Mouse (Mus musculus) neural tube, embryonic 15.5 days (tissue): ENCODE results near the gene Nfia. TPM values are rescaled to one million over a fixed set of nuclear protein-coding genes. Genes with fewer than 3 reads are reported as not detected.

Experiments
- ATAC-seq: fragments of 200-750 bp; cut with Nextera tagmentation; 2 replicates; pipeline ENCODE4 v1.8.0; 2017; ENCODE audit warnings: mild to moderate bottlenecking, moderate TSS enrichment, moderate library complexity; ENCODE audit not compliant: low FRiP score
- H3K27ac ChIP-seq: fragments of 300-500 bp; sonication (generic); replicated peaks from 2 replicates; pipeline ENCODE4 v1.5.1; 2015; ENCODE audit warnings: mild to moderate bottlenecking, inconsistent platforms
- H3K27me3 ChIP-seq: fragments of 300-500 bp; sonication (generic); replicated peaks from 2 replicates; pipeline ENCODE4 v1.6.1; 2015; ENCODE audit warnings: inconsistent platforms
- H3K36me3 ChIP-seq: fragments of 300-500 bp; sonication (generic); 2 replicates; pipeline ENCODE4 v1.6.1; 2015; ENCODE audit warnings: inconsistent platforms
- H3K4me1 ChIP-seq: fragments of 300-500 bp; sonication (generic); 2 replicates; pipeline ENCODE4 v1.6.1; 2015; ENCODE audit warnings: inconsistent platforms
- H3K4me2 ChIP-seq: fragments of 300-500 bp; sonication (generic); 2 replicates; pipeline ENCODE4 v1.6.1; 2015; ENCODE audit warnings: inconsistent platforms, mild to moderate bottlenecking, moderate library complexity
- H3K4me3 ChIP-seq: fragments of 300-500 bp; sonication (generic); replicated peaks from 2 replicates; pipeline ENCODE4 v1.5.1; 2015; ENCODE audit warnings: mild to moderate bottlenecking, inconsistent platforms
- H3K9ac ChIP-seq: fragments of 300-500 bp; sonication (generic); replicated peaks from 2 replicates; pipeline ENCODE4 v1.6.1; 2015; ENCODE audit warnings: mild to moderate bottlenecking, inconsistent platforms
- H3K9me3 ChIP-seq: fragments of 300-500 bp; sonication (generic); replicated peaks from 2 replicates; pipeline ENCODE4 v1.6.1; 2016; ENCODE audit warnings: inconsistent platforms
- WGBS: fragments of 180-500 bp; shearing (Covaris S2); methylation state at CpG from one replicate; pipeline ENCODE4 v1.1.7; 2015; ENCODE audit warnings: mixed read lengths; 5-methylcytosine and 5-hydroxymethylcytosine counted together
- polyA plus RNA-seq: library from polyadenylated mRNA; unstranded; fragments of >200 nt; fragmentation: Nextera tagmentation; extraction: Ambion mirVana; gene quantifications from 2 replicates; pipeline ENCODE4 v1.2.1, GENCODE M21; 2015

The Nfia gene
- polyA plus RNA-seq, 1 experiment from 2014 or later: 36.0 TPM

DNA sequence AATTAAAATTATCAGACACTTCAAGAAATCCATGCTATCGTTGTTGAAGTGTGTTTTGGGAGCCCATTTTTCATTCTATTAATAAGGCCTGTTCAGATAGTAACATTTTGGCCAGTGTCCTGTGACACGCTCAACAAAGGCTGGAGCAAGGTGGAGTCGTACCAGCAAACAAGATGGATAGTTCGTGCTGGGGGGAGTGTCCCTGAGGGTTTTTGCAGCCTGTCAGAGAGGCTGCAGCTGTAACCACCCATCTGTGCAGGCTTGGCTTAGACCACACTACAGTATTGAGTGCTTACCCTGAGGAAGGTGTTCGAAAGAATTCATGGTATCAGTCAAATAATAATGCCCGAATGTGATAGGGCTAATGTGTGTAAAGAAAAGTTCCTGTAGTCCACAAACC lies 139.6 kb downstream of the Nfia start:
- WGBS: 48% methylated on average over 6 of the region's 6 CpGs
- no peak for ATAC-seq

GRCm38 (mm10) chr4:97912560-97912959 lies 140.0 kb downstream of the Nfia start:
- no peak overlapping the region for H3K4me2 ChIP-seq
- H3K27ac ChIP-seq: no peak overlapping the region
- WGBS: 91% methylated on average over 11 of the region's 11 CpGs
- peaks cover 28% of the 10 kb centered on the region for H3K4me1 ChIP-seq
- ATAC-seq: no peak
- no peak overlapping the region for H3K9ac ChIP-seq
- no peaks in the 10 kb centered on the region for H3K27me3 ChIP-seq
- H3K9me3 ChIP-seq: no peaks in the 10 kb centered on the region
- no peaks in the 10 kb centered on the region for H3K36me3 ChIP-seq
- H3K4me3 ChIP-seq: no peak overlapping the region

More for the DNA sequence above, 139.6 kb downstream of the Nfia start:
- H3K27ac ChIP-seq: 0 out of 2 replicates have a peak overlapping the region, but pooled peaks have one; percentile 33
- no peak overlapping the region for H3K4me2 ChIP-seq
- no peak overlapping the region for H3K4me3 ChIP-seq
- H3K4me1 ChIP-seq: peaks cover 25% of the 10 kb centered on the region
- H3K36me3 ChIP-seq: no peaks in the 10 kb centered on the region
- no peak overlapping the region for H3K9ac ChIP-seq
- no peaks in the 10 kb centered on the region for H3K9me3 ChIP-seq
- no peaks in the 10 kb centered on the region for H3K27me3 ChIP-seq

GRCm38 (mm10) chr4:97914348-97914747 lies 141.8 kb downstream of the Nfia start:
- H3K36me3 ChIP-seq: no peaks in the 10 kb centered on the region
- H3K9ac ChIP-seq: no peak overlapping the region
- H3K4me1 ChIP-seq: peaks cover 31% of the 10 kb centered on the region
- no peak overlapping the region for H3K4me2 ChIP-seq
- H3K27me3 ChIP-seq: no peaks in the 10 kb centered on the region
- no peaks in the 10 kb centered on the region for H3K9me3 ChIP-seq
- no peak overlapping the region for H3K4me3 ChIP-seq
- WGBS: 68% methylated on average over 2 of the region's 2 CpGs
- H3K27ac ChIP-seq: no peak overlapping the region
- ATAC-seq: no peak

GRCm38 (mm10) chr4:97914761-97915160 lies 142.2 kb downstream of the Nfia start:
- no peak overlapping the region for H3K4me2 ChIP-seq
- no peaks in the 10 kb centered on the region for H3K9me3 ChIP-seq
- H3K4me1 ChIP-seq: peaks cover 32% of the 10 kb centered on the region
- no peaks in the 10 kb centered on the region for H3K36me3 ChIP-seq
- H3K9ac ChIP-seq: no peak overlapping the region
- no peaks in the 10 kb centered on the region for H3K27me3 ChIP-seq
- no peak overlapping the region for H3K27ac ChIP-seq
- ATAC-seq: no peak
- no peak overlapping the region for H3K4me3 ChIP-seq
- WGBS: 85% methylated on average over 5 of the region's 5 CpGs

DNA sequence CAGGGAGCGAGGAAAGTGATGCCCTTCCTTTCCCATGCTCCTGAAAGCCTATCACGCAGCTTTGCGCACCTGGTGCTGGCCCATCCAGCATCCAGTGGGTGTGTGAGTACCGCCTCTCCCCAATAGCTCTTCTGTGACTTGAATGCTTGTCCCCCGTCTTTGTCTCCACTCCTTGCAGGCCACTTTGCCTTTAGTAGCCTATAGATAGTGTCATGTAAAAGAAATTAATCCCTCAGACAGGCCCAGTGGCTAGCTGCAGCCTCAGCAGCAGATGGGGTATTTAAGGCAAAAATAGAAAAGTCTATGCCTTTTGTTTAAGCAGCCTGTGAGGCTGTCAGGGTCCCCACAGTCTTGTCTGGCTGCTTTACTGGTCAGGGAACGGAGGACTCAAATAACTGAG lies 145.0 kb downstream of the Nfia start:
- Histone ChIP-seq H3K4me2 (no peak overlapping the region), H3K27me3 (no peaks in the 10 kb centered on the region), H3K4me1 (peaks cover 29% of the 10 kb centered on the region), H3K27ac (no peak overlapping the region), H3K9me3 (no peaks in the 10 kb centered on the region), H3K36me3 (no peaks in the 10 kb centered on the region), H3K4me3 (no peak overlapping the region), H3K9ac (no peak overlapping the region)
- 45% methylated on average over 6 of the region's 6 CpGs for whole genome bisulfite sequencing
- ATAC-seq: no peak

DNA sequence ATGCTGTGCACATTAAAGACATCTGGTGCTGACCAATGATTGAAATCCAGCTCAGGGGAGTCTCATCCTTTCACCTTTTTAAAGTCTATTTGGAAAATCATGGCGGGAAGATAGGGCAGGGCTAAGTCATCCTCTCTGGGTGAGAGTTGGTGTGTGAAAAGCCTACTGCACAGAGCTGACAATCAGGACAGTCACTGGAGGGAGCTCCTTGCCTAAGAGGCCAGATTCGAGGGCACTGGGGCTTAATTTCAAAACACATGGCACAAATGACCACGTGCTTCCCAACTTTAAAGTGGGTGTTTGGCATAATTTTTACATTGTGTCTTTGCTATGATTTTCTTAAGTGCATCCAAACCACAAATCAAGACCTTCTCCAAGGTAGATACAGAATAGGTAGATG lies 146.1 kb downstream of the Nfia start:
- 58% methylated on average over 3 of the region's 3 CpGs for WGBS
- Histone ChIP-seq H3K27ac (no peak overlapping the region), H3K4me3 (no peak overlapping the region), H3K9me3 (no peaks in the 10 kb centered on the region), H3K9ac (no peak overlapping the region), H3K36me3 (no peaks in the 10 kb centered on the region), H3K4me1 (peaks cover 31% of the 10 kb centered on the region), H3K27me3 (no peaks in the 10 kb centered on the region), H3K4me2 (no peak overlapping the region)
- no peak for ATAC-seq

- no peaks in the 10 kb centered on the region for H3K27me3 ChIP-seq
- H3K36me3 ChIP-seq: no peaks in the 10 kb centered on the region
- no peaks in the 10 kb centered on the region for H3K9me3 ChIP-seq
- WGBS: 34% methylated on average over 2 of the region's 2 CpGs
- peaks cover 34% of the 10 kb centered on the region for H3K4me1 ChIP-seq
- H3K4me2 ChIP-seq: no peak overlapping the region
- H3K4me3 ChIP-seq: no peak overlapping the region
- no peak overlapping the region; the same call in 1 of the 2 replicates for H3K27ac ChIP-seq
- H3K9ac ChIP-seq: no peak overlapping the region
- ATAC-seq: no peak
These were observed 147.2 kb downstream of the Nfia start for GRCm38 (mm10) chr4:97919773-97920172.

GRCm38 (mm10) chr4:97920287-97921079 lies 147.9 kb downstream of the Nfia start:
- no peaks in the 10 kb centered on the region for H3K9me3 ChIP-seq
- ATAC-seq: no peak
- 51% methylated on average over 10 of the region's 10 CpGs for WGBS
- peak overlapping the region; percentile 22 for H3K4me2 ChIP-seq
- no peaks in the 10 kb centered on the region for H3K27me3 ChIP-seq
- H3K27ac ChIP-seq: peak overlapping the region; percentile 73
- H3K4me1 ChIP-seq: peaks cover 41% of the 10 kb centered on the region
- no peak overlapping the region for H3K4me3 ChIP-seq
- no peak overlapping the region for H3K9ac ChIP-seq
- H3K36me3 ChIP-seq: no peaks in the 10 kb centered on the region

DNA sequence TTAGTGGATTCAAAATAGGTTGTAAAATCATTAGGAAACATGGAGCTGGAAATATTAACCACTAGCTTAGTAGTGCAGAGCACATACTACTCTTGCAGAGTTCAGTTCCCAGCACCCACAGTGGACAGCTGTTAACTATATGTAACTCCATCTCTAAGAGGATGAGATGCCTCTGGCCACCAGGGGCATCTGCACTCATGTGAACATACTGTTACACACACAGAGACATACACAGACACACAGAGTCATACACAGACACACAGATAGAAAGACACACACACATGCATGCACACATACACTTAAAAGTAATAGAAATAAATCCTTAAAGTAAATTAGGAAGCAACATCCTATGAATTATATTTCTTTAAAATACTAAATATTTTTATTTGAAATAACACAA lies 149.1 kb downstream of the Nfia start:
- no peaks in the 10 kb centered on the region for H3K9me3 ChIP-seq
- H3K4me2 ChIP-seq: no peak overlapping the region
- ATAC-seq: no peak
- H3K9ac ChIP-seq: no peak overlapping the region
- H3K4me3 ChIP-seq: no peak overlapping the region
- peaks cover 49% of the 10 kb centered on the region for H3K4me1 ChIP-seq
- no peak overlapping the region for H3K27ac ChIP-seq
- H3K27me3 ChIP-seq: no peaks in the 10 kb centered on the region
- H3K36me3 ChIP-seq: no peaks in the 10 kb centered on the region

GRCm38 (mm10) chr4:97923248-97923647 lies 150.7 kb downstream of the Nfia start:
- WGBS: 80% methylated on average over 5 of the region's 5 CpGs
- H3K4me1 ChIP-seq: peaks cover 46% of the 10 kb centered on the region
- H3K27ac ChIP-seq: peak overlapping the region; percentile 25; the same call in 1 of the 2 replicates

DNA sequence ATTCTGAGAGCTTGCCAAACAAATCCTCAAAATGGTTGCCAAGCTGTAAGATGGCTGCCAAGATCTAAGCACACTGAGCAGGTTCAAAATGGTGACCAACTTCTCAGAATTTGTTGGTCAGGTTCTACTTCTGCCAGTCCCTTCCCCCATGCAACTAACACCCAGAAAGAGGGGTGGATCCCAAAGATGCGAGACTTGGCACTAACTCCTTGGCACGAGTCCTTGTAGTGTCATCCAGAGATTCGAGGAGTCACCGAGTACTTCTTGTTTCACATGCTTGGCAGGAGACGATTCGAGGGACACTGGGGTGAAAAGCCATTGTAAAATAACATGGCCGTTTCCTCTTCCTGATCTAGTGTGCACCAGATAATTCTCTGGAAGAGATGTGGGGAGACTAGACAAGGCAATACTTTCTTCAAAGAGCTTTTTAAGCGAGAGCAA lies 151.4 kb downstream of the Nfia start:
- no peak overlapping the region for H3K4me3 ChIP-seq
- no peaks in the 10 kb centered on the region for H3K27me3 ChIP-seq
- peak overlapping the region; percentile 7; the same call in 1 of the 2 replicates for H3K4me2 ChIP-seq
- peaks cover 45% of the 10 kb centered on the region for H3K4me1 ChIP-seq
- no peaks in the 10 kb centered on the region for H3K36me3 ChIP-seq
- no peaks in the 10 kb centered on the region for H3K9me3 ChIP-seq
- 59% methylated on average over 8 of the region's 8 CpGs for WGBS
- ATAC-seq: no peak; the same call in 1 of the 2 replicates
- H3K9ac ChIP-seq: no peak overlapping the region
- H3K27ac ChIP-seq: peak overlapping the region; percentile 61

More at GRCm38 (mm10) chr4:97923248-97923647, 150.7 kb downstream of the Nfia start:
- no peak overlapping the region for H3K4me2 ChIP-seq
- ATAC-seq: no peak
- H3K36me3 ChIP-seq: no peaks in the 10 kb centered on the region
- H3K4me3 ChIP-seq: no peak overlapping the region
- no peaks in the 10 kb centered on the region for H3K27me3 ChIP-seq
- no peaks in the 10 kb centered on the region for H3K9me3 ChIP-seq
- H3K9ac ChIP-seq: no peak overlapping the region

DNA sequence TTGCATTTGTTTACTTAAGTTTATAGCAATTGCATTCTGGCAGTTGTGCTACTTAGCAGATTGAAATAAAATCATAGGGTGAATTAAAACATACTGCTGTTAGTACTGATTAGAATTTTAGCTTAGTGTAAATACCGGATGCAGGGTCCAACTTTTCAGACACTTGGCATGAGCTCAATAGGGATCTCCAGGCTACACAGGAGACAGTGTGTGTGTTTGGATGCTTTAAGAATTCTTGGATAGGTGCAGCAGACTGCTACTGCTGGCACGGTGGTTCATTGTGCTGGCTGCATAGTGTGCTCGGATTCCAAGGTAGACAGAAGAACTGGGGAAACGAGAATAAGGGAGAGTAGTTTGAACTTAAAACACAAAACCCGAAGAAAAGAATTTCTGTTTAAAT lies 151.9 kb downstream of the Nfia start:
- no peaks in the 10 kb centered on the region for H3K27me3 ChIP-seq
- no peak overlapping the region for H3K9ac ChIP-seq
- 59% methylated on average over 5 of the region's 5 CpGs for WGBS
- no peaks in the 10 kb centered on the region for H3K9me3 ChIP-seq
- peaks cover 45% of the 10 kb centered on the region for H3K4me1 ChIP-seq
- no peaks in the 10 kb centered on the region for H3K36me3 ChIP-seq
- no peak for ATAC-seq
- no peak overlapping the region for H3K4me2 ChIP-seq
- no peak overlapping the region for H3K4me3 ChIP-seq
- H3K27ac ChIP-seq: peak overlapping the region; percentile 61; the same call in 1 of the 2 replicates
